Mouse (Mus musculus): ENCODE measurements around the gene Grasp. TPM values are rescaled to one million over a fixed set of nuclear protein-coding genes. Genes with fewer than 3 reads are reported as not detected.
A peak's percentile ranks its signal among the peaks of the same experiment; 100 is the strongest.

Grasp gene
- polyA plus RNA-seq, 1 experiment from 2014 or later = 3.8 TPM

- H3K27me3 ChIP-seq (replicated peaks) = no peaks in the 10 kb centered on the region
- H3K4me1 ChIP-seq = peaks cover 43% of the 10 kb centered on the region
- 0 out of 2 replicates have a peak overlapping the region, but pooled peaks have one; percentile 20 for H3K27ac ChIP-seq (replicated peaks)
- no peak overlapping the region for H3K4me2 ChIP-seq
- no peak for ATAC-seq (ENCODE audit: extremely low read depth, insufficient number of reproducible peaks, low FRiP score, low TSS enrichment)
- H3K4me3 ChIP-seq = no peak overlapping the region
- peaks cover 16% of the 10 kb centered on the region for H3K36me3 ChIP-seq
- WGBS = 50% methylated on average over 5 of the region's 5 CpGs
- no peak overlapping the region for H3K9ac ChIP-seq
- H3K9me3 ChIP-seq = peaks cover 3% of the 10 kb centered on the region; the same call in 1 of the 2 replicates
These were observed 41.3 kb upstream of the Grasp start for GRCm38 (mm10) chr15:101182676-101183075.

DNA sequence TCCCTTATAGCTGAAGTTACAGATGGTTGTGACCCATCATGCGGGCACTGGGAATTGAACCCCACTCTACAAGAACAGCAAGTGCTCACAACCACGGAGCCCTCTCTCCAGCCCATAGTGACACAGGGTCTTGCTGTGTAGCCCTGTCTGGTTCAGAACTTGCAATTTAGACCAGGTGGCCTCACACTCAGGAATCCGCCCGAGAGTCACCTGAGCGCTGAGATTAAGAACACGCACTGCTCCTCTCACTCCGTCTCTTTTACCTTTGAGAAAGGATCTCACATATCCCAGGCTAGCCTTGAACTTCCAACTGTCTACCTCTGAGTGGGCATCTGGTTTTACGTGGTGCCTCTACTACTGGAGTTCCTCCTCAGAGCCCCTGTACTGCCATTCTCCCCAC is 39.7 kb upstream of the Grasp start:
- WGBS = 96% methylated on average over 8 of the region's 8 CpGs
- Histone ChIP-seq H3K27ac (replicated peaks) (no peak overlapping the region), H3K4me3 (no peak overlapping the region), H3K9ac (no peak overlapping the region), H3K27me3 (replicated peaks) (no peaks in the 10 kb centered on the region), H3K9me3 (peaks cover 3% of the 10 kb centered on the region; the same call in 1 of the 2 replicates), H3K4me1 (peaks cover 41% of the 10 kb centered on the region), H3K36me3 (peaks cover 16% of the 10 kb centered on the region), H3K4me2 (no peak overlapping the region)
- ATAC-seq (ENCODE audit: extremely low read depth, insufficient number of reproducible peaks, low FRiP score, low TSS enrichment) = no peak

DNA sequence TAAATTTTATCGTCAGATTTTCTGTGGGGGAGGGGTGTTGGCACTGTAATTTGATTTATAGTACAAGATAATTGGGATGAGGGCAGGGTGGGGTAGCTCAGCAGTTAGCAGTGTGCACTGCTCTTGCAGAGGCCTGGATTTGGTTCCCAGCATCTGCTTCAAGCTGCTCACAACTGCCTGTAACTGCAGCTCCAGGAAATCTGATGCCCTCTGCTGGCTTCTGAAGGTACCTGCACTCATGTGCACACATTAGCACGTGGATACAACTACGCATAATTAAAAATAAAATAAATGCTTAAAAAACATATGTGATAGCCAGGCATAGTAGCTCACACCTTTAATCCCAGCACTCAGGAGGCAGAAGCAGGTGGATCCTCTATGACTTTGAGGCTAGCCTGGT is 38.4 kb upstream of the Grasp start:
- Histone ChIP-seq H3K4me2 (no peak overlapping the region), H3K9me3 (peaks cover 3% of the 10 kb centered on the region; the same call in 1 of the 2 replicates), H3K27ac (replicated peaks) (no peak overlapping the region), H3K36me3 (peaks cover 16% of the 10 kb centered on the region), H3K4me1 (peaks cover 42% of the 10 kb centered on the region), H3K27me3 (replicated peaks) (no peaks in the 10 kb centered on the region), H3K9ac (no peak overlapping the region), H3K4me3 (no peak overlapping the region)
- 93% methylated on average over 3 of the region's 3 CpGs for WGBS
- ATAC-seq (ENCODE audit: extremely low read depth, insufficient number of reproducible peaks, low FRiP score, low TSS enrichment) = no peak

DNA sequence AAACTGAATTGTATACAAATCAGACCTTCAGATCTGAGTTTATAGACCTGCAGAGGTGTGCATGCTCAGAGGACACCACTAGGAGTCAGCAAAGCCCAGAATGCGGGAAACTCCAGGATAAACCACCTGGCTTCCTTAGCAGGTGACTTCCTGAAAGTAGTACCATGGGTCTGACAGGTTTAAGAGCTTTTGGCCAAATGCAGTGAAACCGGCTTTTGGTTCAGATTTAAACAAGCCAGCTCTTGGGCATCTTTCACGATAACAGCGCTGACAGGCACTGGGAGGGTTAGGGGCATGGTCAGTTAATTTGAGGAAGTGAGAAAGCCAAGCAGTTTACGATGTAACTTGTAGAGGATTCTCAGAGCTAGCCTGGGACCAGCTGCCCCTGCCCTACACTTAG is 36.1 kb upstream of the Grasp start:
- Histone ChIP-seq H3K27ac (replicated peaks) (no peak overlapping the region), H3K27me3 (replicated peaks) (no peaks in the 10 kb centered on the region), H3K4me1 (peaks cover 53% of the 10 kb centered on the region), H3K36me3 (peaks cover 16% of the 10 kb centered on the region), H3K9ac (no peak overlapping the region), H3K4me2 (no peak overlapping the region), H3K4me3 (no peak overlapping the region), H3K9me3 (peaks cover 3% of the 10 kb centered on the region; the same call in 1 of the 2 replicates)
- WGBS = 77% methylated on average over 5 of the region's 5 CpGs
- ATAC-seq (ENCODE audit: extremely low read depth, insufficient number of reproducible peaks, low FRiP score, low TSS enrichment) = no peak

GRCm38 (mm10) chr15:101189981-101190761 is 33.8 kb upstream of the Grasp start:
- ATAC-seq (ENCODE audit: extremely low read depth, insufficient number of reproducible peaks, low FRiP score, low TSS enrichment) = no peak
- WGBS = 74% methylated on average over 10 of the region's 10 CpGs
- Histone ChIP-seq H3K9ac (0 out of 2 replicates have a peak overlapping the region, but pooled peaks have one; percentile 15), H3K36me3 (peaks cover 28% of the 10 kb centered on the region), H3K4me3 (no peak overlapping the region), H3K27me3 (replicated peaks) (no peaks in the 10 kb centered on the region), H3K9me3 (peaks cover 3% of the 10 kb centered on the region; the same call in 1 of the 2 replicates), H3K4me1 (peaks cover 67% of the 10 kb centered on the region), H3K4me2 (no peak overlapping the region), H3K27ac (replicated peaks) (peak overlapping the region; percentile 89; the same call in 1 of the 2 replicates)

DNA sequence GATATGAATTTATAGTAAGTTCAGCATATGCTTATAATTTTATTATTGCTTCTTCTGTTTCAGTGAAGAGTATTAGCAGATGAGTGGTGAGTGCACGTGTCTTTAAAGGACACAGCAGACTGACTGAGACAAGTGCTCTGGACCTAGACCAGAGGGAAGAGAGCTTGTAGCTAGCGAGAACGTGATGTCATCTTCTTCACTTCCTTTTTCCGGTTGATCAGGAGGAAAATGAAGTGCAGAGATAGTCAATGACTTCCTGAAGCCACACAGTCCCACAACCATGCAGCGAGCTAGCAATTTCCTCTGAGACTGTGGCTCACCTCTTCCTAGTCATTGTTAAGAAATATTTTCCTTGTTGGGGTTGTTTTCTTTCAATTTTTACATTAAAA is 33.2 kb upstream of the Grasp start:
- Histone ChIP-seq H3K27me3 (replicated peaks) (no peaks in the 10 kb centered on the region), H3K9ac (no peak overlapping the region), H3K4me3 (no peak overlapping the region), H3K27ac (replicated peaks) (peak overlapping the region; percentile 89), H3K9me3 (no peaks in the 10 kb centered on the region), H3K4me1 (peaks cover 71% of the 10 kb centered on the region), H3K4me2 (no peak overlapping the region), H3K36me3 (peaks cover 28% of the 10 kb centered on the region)
- 33% methylated on average over 5 of the region's 5 CpGs for WGBS
- no peak for ATAC-seq (ENCODE audit: extremely low read depth, insufficient number of reproducible peaks, low FRiP score, low TSS enrichment)

- no peak overlapping the region for H3K4me3 ChIP-seq
- H3K27ac ChIP-seq (replicated peaks) = peak overlapping the region; percentile 89
- WGBS = 16% methylated on average over 13 of the region's 13 CpGs
- no peak for ATAC-seq (ENCODE audit: extremely low read depth, insufficient number of reproducible peaks, low FRiP score, low TSS enrichment)
- no peaks in the 10 kb centered on the region for H3K27me3 ChIP-seq (replicated peaks)
- peaks cover 71% of the 10 kb centered on the region for H3K4me1 ChIP-seq
- peaks cover 30% of the 10 kb centered on the region for H3K36me3 ChIP-seq
- H3K9me3 ChIP-seq = no peaks in the 10 kb centered on the region
- H3K9ac ChIP-seq = peak overlapping the region; percentile 28
- peak overlapping the region; percentile 34 for H3K4me2 ChIP-seq
These were observed 32.3 kb upstream of the Grasp start for GRCm38 (mm10) chr15:101191459-101192259.

- 41% methylated on average over 7 of the region's 7 CpGs for WGBS
- Histone ChIP-seq H3K27ac (replicated peaks) (peak overlapping the region; percentile 89), H3K9ac (peak overlapping the region; percentile 28), H3K36me3 (peaks cover 36% of the 10 kb centered on the region), H3K4me3 (no peak overlapping the region), H3K27me3 (replicated peaks) (no peaks in the 10 kb centered on the region), H3K9me3 (no peaks in the 10 kb centered on the region), H3K4me2 (peak overlapping the region; percentile 34), H3K4me1 (peaks cover 71% of the 10 kb centered on the region)
- no peak for ATAC-seq (ENCODE audit: extremely low read depth, insufficient number of reproducible peaks, low FRiP score, low TSS enrichment)
These were observed 31.7 kb upstream of the Grasp start for GRCm38 (mm10) chr15:101192260-101192640.

GRCm38 (mm10) chr15:101192651-101193050 is 31.3 kb upstream of the Grasp start:
- H3K9me3 ChIP-seq = no peaks in the 10 kb centered on the region
- H3K27ac ChIP-seq (replicated peaks) = peak overlapping the region; percentile 89
- H3K36me3 ChIP-seq = peaks cover 40% of the 10 kb centered on the region
- H3K4me2 ChIP-seq = peak overlapping the region; percentile 24; the same call in 1 of the 2 replicates
- peak overlapping the region; percentile 28 for H3K9ac ChIP-seq
- H3K4me1 ChIP-seq = peaks cover 71% of the 10 kb centered on the region
- WGBS = 58% methylated on average over 7 of the region's 7 CpGs
- ATAC-seq (ENCODE audit: extremely low read depth, insufficient number of reproducible peaks, low FRiP score, low TSS enrichment) = no peak
- H3K4me3 ChIP-seq = no peak overlapping the region
- no peaks in the 10 kb centered on the region for H3K27me3 ChIP-seq (replicated peaks)

- no peak for ATAC-seq (ENCODE audit: extremely low read depth, insufficient number of reproducible peaks, low FRiP score, low TSS enrichment)
- H3K27ac ChIP-seq (replicated peaks) = no peak overlapping the region
- peaks cover 60% of the 10 kb centered on the region for H3K4me1 ChIP-seq
- H3K36me3 ChIP-seq = peaks cover 49% of the 10 kb centered on the region
- H3K9ac ChIP-seq = no peak overlapping the region
- no peak overlapping the region for H3K4me3 ChIP-seq
- H3K4me2 ChIP-seq = no peak overlapping the region
- no peaks in the 10 kb centered on the region for H3K9me3 ChIP-seq
- 89% methylated on average over 6 of the region's 6 CpGs for WGBS
- H3K27me3 ChIP-seq (replicated peaks) = no peaks in the 10 kb centered on the region
These were observed 30.0 kb upstream of the Grasp start for GRCm38 (mm10) chr15:101193971-101194370.

Data from heart, embryonic 13.5 days (tissue).